Comparison of ENCODE assay signal across 22 mouse cellular contexts in the genomic region with DNA sequence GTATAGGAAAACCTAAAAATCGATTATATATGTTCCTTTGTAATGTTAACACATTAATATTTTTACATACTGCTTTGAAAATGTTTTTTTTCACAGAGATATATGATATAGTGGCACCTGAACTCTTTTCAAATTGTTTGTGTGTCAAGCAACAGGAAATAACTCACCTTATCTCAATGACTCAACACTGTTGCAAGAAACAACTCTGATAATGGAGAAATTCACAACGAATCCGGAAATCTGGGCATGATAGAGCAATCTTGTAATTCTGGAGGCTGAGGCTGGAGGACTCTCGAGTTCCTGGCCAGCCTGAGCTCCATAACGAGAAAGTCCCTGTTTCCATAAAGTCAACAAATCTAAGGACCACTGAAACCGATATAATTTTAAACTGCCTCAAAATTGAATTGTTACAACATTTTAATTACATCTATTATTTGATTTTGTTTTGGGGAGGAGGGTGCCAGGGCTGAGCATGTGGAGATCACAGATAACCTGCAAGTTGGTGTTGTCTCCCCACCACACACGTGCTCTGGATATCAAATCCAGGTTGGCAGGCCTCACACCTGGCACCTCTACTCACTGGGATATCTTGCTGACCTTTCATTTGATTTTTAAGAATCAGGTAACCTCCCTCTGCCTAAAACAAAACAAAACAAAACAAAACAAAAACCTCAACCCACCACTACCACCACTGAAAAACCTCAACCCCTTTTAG. TPM values are rescaled to one million over a fixed set of nuclear protein-coding genes. Genes with fewer than 3 reads are reported as not detected.
DNase-seq lines count a peak whose midpoint lies in the region; ATAC-seq and TF ChIP-seq lines count a peak whose summit lies in the region.
"Had no signal": no experiment of that assay in that cellular context is flagged by ENCODE, and none has a peak within 500 bp of the region (broad histone marks: within the 10 kb centered on the region; RNA-seq: fewer than 3 reads in every experiment).

No protein-coding gene starts in this region.

- peak overlapping the region; percentile 100 for H3K27ac ChIP-seq in kidney, adult 2 months (ENCODE audit: insufficient read depth, low read depth, low read length)
- peak overlapping the region; percentile 97 for H3K27ac ChIP-seq in liver, embryonic 16.5 days (ENCODE audit: low read length)
- H3K27ac ChIP-seq: embryonic facial prominence, embryonic 10.5 days; neural tube, embryonic 13.5 days; stomach, embryonic 15.5 days had no signal

- H3K9me3 ChIP-seq in erythroblast, embryonic 14.5 days (ENCODE audit: control insufficient read depth, low read length), result peaks cover 4% of the 10 kb centered on the region
- H3K9me3 ChIP-seq in liver, embryonic 16.5 days (replicated peaks; ENCODE audit: control insufficient read depth, low read length), result 0 out of 2 replicates have a peak, but pooled peaks cover 2% of the 10 kb centered on the region
- H3K9me3 ChIP-seq: neural tube, embryonic 13.5 days; stomach, embryonic 15.5 days had no signal

- H3K36me3 ChIP-seq in erythroblast, embryonic 14.5 days (ENCODE audit: control insufficient read depth), result peaks cover 70% of the 10 kb centered on the region
- no peaks in the 10 kb centered on the region for H3K36me3 ChIP-seq in kidney, adult 2 months (ENCODE audit: control insufficient read depth, insufficient read depth, low read length)
- H3K36me3 ChIP-seq in liver, embryonic 16.5 days (ENCODE audit: control insufficient read depth, insufficient read depth), result peaks cover 6% of the 10 kb centered on the region
- H3K36me3 ChIP-seq: neural tube, embryonic 13.5 days; stomach, embryonic 15.5 days had no signal

- H3K4me2 ChIP-seq in liver, embryonic 16.5 days (ENCODE audit: low read depth, low read length), result peak overlapping the region; percentile 68
- H3K4me2 ChIP-seq: neural tube, embryonic 13.5 days; stomach, embryonic 15.5 days had no signal

- H3K9ac ChIP-seq in liver, embryonic 16.5 days (ENCODE audit: low read depth, low read length), result peak overlapping the region; percentile 59
- H3K9ac ChIP-seq: neural tube, embryonic 13.5 days; stomach, embryonic 15.5 days had no signal

- peak overlapping the region; percentile 74 for H3K4me3 ChIP-seq in erythroblast, embryonic 14.5 days (replicated peaks)
- no peak overlapping the region for H3K4me3 ChIP-seq in kidney, adult 2 months (ENCODE audit: insufficient read depth, low read depth, low read length)
- peak overlapping the region; percentile 59 for H3K4me3 ChIP-seq in liver, embryonic 16.5 days (ENCODE audit: low read depth, low read length)
- H3K4me3 ChIP-seq: embryonic facial prominence, embryonic 10.5 days; neural tube, embryonic 13.5 days; stomach, embryonic 15.5 days had no signal

- no peak for TF ChIP-seq CTCF in kidney, adult 2 months (conservative IDR thresholded peaks at IDR 0.05; ENCODE audit: insufficient read depth, insufficient read length, low read depth, low read length)

- no peak for ATAC-seq in erythroblast, adult 5-6 weeks (replicated peaks; ENCODE audit: low FRiP score, poor library complexity, severe bottlenecking)
- no peak for ATAC-seq in liver, embryonic 16.5 days (ENCODE audit: low read depth)

- peak; percentile 12 for DNase-seq in kidney, adult 2 months
- DNase-seq in kidney, postnatal 10 days, result no peak
- DNase-seq in T-cell, adult 2 months (ENCODE audit: low spot score), result peak; percentile 35
- no peak for DNase-seq in layer of hippocampus, postnatal 10 days (ENCODE audit: low spot score in 2 of 2)
- no peak for DNase-seq in adrenal gland, postnatal 14 days
- DNase-seq: cerebellum, adult 11 months; cerebellum, postnatal 25 days; thymus, postnatal 25 days had no signal

- WGBS in kidney, adult 2 months, result 71% methylated on average over 7 of the region's 7 CpGs
- WGBS in liver, embryonic 16.5 days (ENCODE audit: insufficient replicate concordance), result 22% methylated on average over 7 of the region's 7 CpGs

- TF ChIP-seq POLR2A in kidney, adult 2 months (IDR thresholded peaks at IDR 0.05; ENCODE audit: low read depth, low read length), result no peak

- peaks cover 83% of the 10 kb centered on the region for H3K4me1 ChIP-seq in erythroblast, embryonic 14.5 days (ENCODE audit: control insufficient read depth)
- peaks cover 19% of the 10 kb centered on the region for H3K4me1 ChIP-seq in kidney, adult 2 months (ENCODE audit: control insufficient read depth, insufficient read depth, low read length)
- peaks cover 57% of the 10 kb centered on the region for H3K4me1 ChIP-seq in liver, embryonic 16.5 days (ENCODE audit: control insufficient read depth, low read depth, low read length)
- H3K4me1 ChIP-seq: embryonic facial prominence, embryonic 10.5 days had no signal

- H3K27me3 ChIP-seq in erythroblast, embryonic 14.5 days (ENCODE audit: control insufficient read depth), result no peaks in the 10 kb centered on the region
- H3K27me3 ChIP-seq in kidney, adult 2 months (replicated peaks; ENCODE audit: control insufficient read depth, insufficient read depth, low read length), result no peaks in the 10 kb centered on the region
- H3K27me3 ChIP-seq in liver, embryonic 16.5 days (ENCODE audit: control insufficient read depth, insufficient read depth, low read depth, low read length), result no peaks in the 10 kb centered on the region
- H3K27me3 ChIP-seq: neural tube, embryonic 13.5 days; Patski; stomach, embryonic 15.5 days had no signal

RNA-seq across cellular contexts. Expression of a gene that starts 4.2 kb away (rescaled TPM):
- 21.3 and 22.9 TPM in 2 replicates for polyA plus RNA-seq in erythroblast, embryonic 14.5 days (2012)
- 1,582 and 1,701 TPM in 2 replicates for total RNA-seq in erythroblast, adult 5-6 weeks (2015; ENCODE audit: low replicate concordance)
- total RNA-seq in erythroblast, adult 5-6 weeks (2017; ENCODE audit: low replicate concordance), result 1,564 and 2,163 TPM in 2 replicates
- polyA plus RNA-seq in kidney, adult 2 months (2012; rRNA removed), result 13.3 and 15.1 TPM in 2 replicates
- 240 and 242 TPM in 2 replicates for polyA plus RNA-seq in liver, embryonic 16.5 days (2015; fragmentation: Nextera tagmentation; extraction: Ambion mirVana)
- 10 to 100 TPM; 50.0 to 51.5 TPM for total RNA-seq in layer of hippocampus, postnatal 10 days (2021)
- 24.9 and 25.9 TPM in 2 replicates for total RNA-seq in adrenal gland, postnatal 14 days (2021)

RNA-seq across cellular contexts. Expression of a gene that starts 4.3 kb away (rescaled TPM):
- 0.02 TPM in 1 of 2 replicates, not detected in the other for polyA plus RNA-seq in erythroblast, embryonic 14.5 days (2012)
- 1.5 TPM in 1 of 2 replicates, not detected in the other for total RNA-seq in erythroblast, adult 5-6 weeks (2015; ENCODE audit: low replicate concordance)
- total RNA-seq in erythroblast, adult 5-6 weeks (2017; ENCODE audit: low replicate concordance), result 0.56 and 1.7 TPM in 2 replicates
- 0.14 and 0.15 TPM in 2 replicates for polyA plus RNA-seq in kidney, adult 2 months (2012; rRNA removed)
- 0.15 and 0.18 TPM in 2 replicates for polyA plus RNA-seq in liver, embryonic 16.5 days (2015; fragmentation: Nextera tagmentation; extraction: Ambion mirVana)
- under 1 TPM; 0.23 to 0.36 TPM for total RNA-seq in layer of hippocampus, postnatal 10 days (2021)
- 0.26 and 0.41 TPM in 2 replicates for total RNA-seq in adrenal gland, postnatal 14 days (2021)
- total RNA-seq: megakaryocyte-erythroid progenitor cell, adult 5-6 weeks had no signal

RNA-seq across cellular contexts. Expression of a gene that starts 50.6 kb away (rescaled TPM):
- not detected in 2 replicates for polyA plus RNA-seq in erythroblast, embryonic 14.5 days (2012)
- 0.77 TPM in 1 of 2 replicates, not detected in the other for total RNA-seq in erythroblast, adult 5-6 weeks (2015; ENCODE audit: low replicate concordance)
- not detected in 2 replicates for total RNA-seq in erythroblast, adult 5-6 weeks (2017; ENCODE audit: low replicate concordance)
- polyA plus RNA-seq in kidney, adult 2 months (2012; rRNA removed), result not detected in 2 replicates
- polyA plus RNA-seq in liver, embryonic 16.5 days (2015; fragmentation: Nextera tagmentation; extraction: Ambion mirVana), result not detected in 2 replicates
- total RNA-seq in layer of hippocampus, postnatal 10 days (2021), result not detected
- not detected in 2 replicates for total RNA-seq in adrenal gland, postnatal 14 days (2021)
- total RNA-seq: gastrocnemius, postnatal 4 days; megakaryocyte-erythroid progenitor cell, adult 5-6 weeks; midbrain, postnatal 0 days had no signal
- polyA plus RNA-seq: embryonic facial prominence, embryonic 10.5 days; hindbrain, embryonic 11.5 days; intestine, embryonic 14.5 days; limb, embryonic 11.5 days; lung, embryonic 16.5 days; midbrain, postnatal 0 days; neural tube, embryonic 13.5 days; Patski; stomach, embryonic 15.5 days had no signal

Comparison
In these comparisons a context has a peak if more than half of its experiments do, and no peak if none do; other contexts are left out.
1. DNase-seq: peak in kidney, adult 2 months (single experiment) and T-cell, adult 2 months (single experiment); none in kidney, postnatal 10 days (single experiment), layer of hippocampus, postnatal 10 days (0 of 2) and adrenal gland, postnatal 14 days (single experiment).
2. RNA of a gene that starts 4.2 kb away (total RNA-seq): 1,564 to 2,163 TPM in erythroblast, adult 5-6 weeks; 50.0 to 51.5 TPM in layer of hippocampus, postnatal 10 days and 24.9 to 25.9 TPM in adrenal gland, postnatal 14 days; every median in the first group is over 10 times any median in the second.